Mouse (Mus musculus): ENCODE data around the gene Tent5b. TPM values are rescaled to one million over a fixed set of nuclear protein-coding genes. Genes with fewer than 3 reads are reported as not detected.

The Tent5b gene
- 1.3 and 3.6 TPM in 2 replicates for total RNA-seq (2014; rRNA removed)
- polyA plus RNA-seq (2015; fragmentation: Nextera tagmentation; extraction: Ambion mirVana) = 0.49 and 0.55 TPM in 2 replicates

DNA sequence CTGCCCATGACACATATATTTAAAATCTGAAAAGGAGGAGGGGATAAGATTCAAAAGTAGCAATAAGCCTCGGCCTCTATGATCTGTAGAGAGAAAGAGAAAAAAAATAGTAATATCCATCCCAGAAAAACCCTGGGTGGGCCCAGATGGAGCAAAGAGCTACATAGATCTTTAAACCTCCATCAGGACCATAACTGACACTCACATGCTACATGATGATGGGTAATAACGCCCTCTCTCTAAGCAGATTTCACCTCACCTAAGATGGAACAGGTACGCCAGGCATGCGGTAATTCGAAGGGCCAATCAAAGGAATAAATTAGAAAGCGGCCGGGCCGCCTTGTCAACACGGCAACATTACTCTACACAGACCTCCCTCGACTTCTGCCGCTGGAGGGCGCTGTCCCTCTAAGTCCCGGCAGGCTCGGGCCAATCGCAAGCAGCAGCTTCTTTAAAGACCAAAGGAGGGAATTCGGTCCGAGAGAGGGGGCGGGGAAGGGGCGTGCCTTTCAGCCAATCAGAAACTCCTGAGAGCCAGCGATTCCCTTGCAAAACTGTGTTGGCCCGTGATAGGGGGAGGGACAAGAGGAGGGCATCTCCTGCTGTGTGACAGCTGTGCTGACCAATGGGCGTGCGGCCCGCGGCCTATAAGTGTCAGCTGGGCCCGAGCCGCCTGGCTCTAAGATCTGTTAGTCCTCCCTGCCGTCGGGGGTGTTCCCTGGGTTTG is at the start of gene Tent5b:
TSS of gene Tent5b (plus strand) at position 675 of the 727 bp plus-strand sequence.
- WGBS = 3% methylated on average over 29 of the region's 29 CpGs
- peak; percentile 98 for ATAC-seq
- no peaks in the 10 kb centered on the region; the same call in 1 of the 2 replicates for H3K27me3 ChIP-seq (ENCODE audit: insufficient read depth, low read length)

DNA sequence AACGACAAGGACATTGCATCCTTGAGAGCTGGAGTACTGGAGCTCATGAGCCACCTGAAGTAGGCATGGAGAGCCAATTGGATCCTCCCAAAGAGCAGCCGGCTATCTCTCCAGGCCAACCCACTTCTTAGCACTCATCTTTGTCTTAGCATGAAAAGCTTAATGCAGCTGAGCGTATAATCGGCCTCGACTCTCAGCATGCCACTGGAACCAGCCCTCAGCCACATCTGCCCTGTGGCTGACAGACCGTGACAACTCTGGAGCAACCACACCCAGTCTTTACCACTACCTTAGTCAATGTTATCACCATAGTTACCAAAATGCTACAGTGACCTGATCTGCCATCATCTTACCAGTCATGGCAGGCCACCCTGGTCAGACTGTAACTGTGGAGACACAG is 48.4 kb upstream of the Tent5b start:
- Histone ChIP-seq H3K4me1 (ENCODE audit: insufficient read depth, low read length) (0 out of 2 replicates have a peak, but pooled peaks cover 5% of the 10 kb centered on the region), H3K36me3 (ENCODE audit: insufficient read depth, low read length) (no peaks in the 10 kb centered on the region), H3K27ac (0 out of 2 replicates have a peak overlapping the region, but pooled peaks have one; percentile 81), H3K9me3 (ENCODE audit: low read length) (no peaks in the 10 kb centered on the region), H3K27me3 (ENCODE audit: insufficient read depth, low read length) (no peaks in the 10 kb centered on the region), H3K4me2 (ENCODE audit: low read depth, low read length) (no peak overlapping the region), H3K4me3 (ENCODE audit: low read length) (no peak overlapping the region), H3K9ac (replicated peaks; ENCODE audit: low read length) (no peak overlapping the region)
- ATAC-seq (peak; percentile 11; the same call in 1 of the 2 replicates), DNase-seq (ENCODE audit: low spot score) (no peak)
- 39% methylated on average over 6 of the region's 6 CpGs for WGBS
- TF ChIP-seq CTCF (IDR thresholded peaks at IDR 0.05; ENCODE audit: low read depth) = no peak

More for the DNA sequence above, at the start of gene Tent5b:
- Histone ChIP-seq H3K4me3 (ENCODE audit: low read length) (peak within 1 kb of the TSS; percentile 28), H3K27ac (no peak within 1 kb of the TSS), H3K4me2 (ENCODE audit: low read depth, low read length) (peak within 1 kb of the TSS; percentile 45), H3K4me1 (ENCODE audit: insufficient read depth, low read length) (peaks cover 4% of the 10 kb centered on the region; the same call in 1 of the 2 replicates), H3K9ac (replicated peaks; ENCODE audit: low read length) (no peak within 1 kb of the TSS), H3K9me3 (ENCODE audit: low read length) (no peaks in the 10 kb centered on the region), H3K36me3 (ENCODE audit: insufficient read depth, low read length) (no peaks in the 10 kb centered on the region)
- DNase-seq (ENCODE audit: low spot score) = peak; percentile 98
- TF ChIP-seq CTCF (IDR thresholded peaks at IDR 0.05; ENCODE audit: low read depth) = peak; percentile 93

DNA sequence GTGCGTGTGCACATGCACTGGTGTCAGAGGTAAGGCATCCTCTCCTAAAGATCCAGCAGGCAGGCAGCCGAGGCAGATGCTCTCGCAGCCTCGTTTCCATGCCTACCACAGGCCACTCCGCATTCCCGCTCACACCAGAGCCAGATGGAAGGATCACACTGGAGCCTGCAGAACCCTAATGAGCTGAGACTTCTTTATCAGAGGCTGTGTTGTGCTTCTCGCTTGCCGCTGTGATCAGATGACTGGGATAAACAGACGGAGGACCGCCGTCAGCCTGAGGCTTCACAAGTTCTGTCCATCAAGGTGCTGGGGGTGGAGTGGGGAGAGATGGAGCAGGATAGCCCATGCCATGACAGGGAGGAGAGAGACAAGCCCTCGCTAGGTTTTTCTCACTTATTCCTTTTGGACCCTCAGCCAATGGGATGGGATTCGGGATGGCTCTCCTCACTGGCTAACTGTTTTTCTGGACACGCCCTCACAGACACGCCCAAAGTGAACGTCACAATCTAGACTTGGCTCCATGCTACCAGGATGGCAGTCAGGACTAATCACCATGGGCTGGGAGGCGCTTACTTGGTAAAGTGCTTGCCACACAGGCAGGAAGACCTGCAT is 47.3 kb upstream of the Tent5b start:
- ATAC-seq (peak; percentile 90), DNase-seq (ENCODE audit: low spot score) (peak; percentile 78)
- Histone ChIP-seq H3K27ac (peak overlapping the region; percentile 81), H3K27me3 (ENCODE audit: insufficient read depth, low read length) (no peaks in the 10 kb centered on the region), H3K9ac (replicated peaks; ENCODE audit: low read length) (no peak overlapping the region), H3K4me3 (ENCODE audit: low read length) (peak overlapping the region; percentile 13; the same call in 1 of the 2 replicates), H3K4me2 (ENCODE audit: low read depth, low read length) (peak overlapping the region; percentile 43), H3K9me3 (ENCODE audit: low read length) (no peaks in the 10 kb centered on the region), H3K36me3 (ENCODE audit: insufficient read depth, low read length) (no peaks in the 10 kb centered on the region), H3K4me1 (ENCODE audit: insufficient read depth, low read length) (0 out of 2 replicates have a peak, but pooled peaks cover 5% of the 10 kb centered on the region)
- 12% methylated on average over 17 of the region's 17 CpGs for WGBS
- TF ChIP-seq CTCF (IDR thresholded peaks at IDR 0.05; ENCODE audit: low read depth) = no peak

DNA sequence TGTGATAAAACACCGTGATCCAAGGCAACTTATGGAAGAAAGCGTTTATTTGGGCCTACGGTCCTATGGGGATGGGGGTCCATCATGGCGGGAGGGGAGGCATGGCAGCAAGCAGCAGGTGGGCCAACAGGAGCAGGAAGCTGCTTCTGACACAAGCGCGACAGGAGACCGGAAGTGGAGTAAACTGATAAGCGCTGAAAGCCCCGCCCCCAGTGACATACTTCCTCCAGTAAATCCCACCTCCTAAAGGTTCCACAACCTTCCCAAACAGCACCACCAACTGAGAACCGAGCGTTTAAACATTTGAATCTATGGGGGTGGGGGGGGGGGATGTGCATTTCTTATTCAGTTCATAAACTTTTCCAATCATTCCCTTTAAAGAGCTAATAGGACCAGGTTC is 44.0 kb upstream of the Tent5b start:
- ATAC-seq (no peak), DNase-seq (ENCODE audit: low spot score) (no peak)
- no peak overlapping the region for H3K27ac ChIP-seq
- no peaks in the 10 kb centered on the region for H3K9me3 ChIP-seq (ENCODE audit: low read length)
- H3K9ac ChIP-seq (replicated peaks; ENCODE audit: low read length) = no peak overlapping the region
- 91% methylated on average over 11 of the region's 11 CpGs for WGBS
- peaks cover 17% of the 10 kb centered on the region for H3K4me1 ChIP-seq (ENCODE audit: insufficient read depth, low read length)
- H3K27me3 ChIP-seq (ENCODE audit: insufficient read depth, low read length) = no peaks in the 10 kb centered on the region
- no peak for TF ChIP-seq CTCF (IDR thresholded peaks at IDR 0.05; ENCODE audit: low read depth)
- no peak overlapping the region for H3K4me2 ChIP-seq (ENCODE audit: low read depth, low read length)
- H3K36me3 ChIP-seq (ENCODE audit: insufficient read depth, low read length) = no peaks in the 10 kb centered on the region
- no peak overlapping the region for H3K4me3 ChIP-seq (ENCODE audit: low read length)

GRCm38 (mm10) chr4:133439460-133440376 is 40.2 kb upstream of the Tent5b start:
- peak; percentile 84 for DNase-seq (ENCODE audit: low spot score)
- H3K36me3 ChIP-seq (ENCODE audit: insufficient read depth, low read length) = no peaks in the 10 kb centered on the region
- no peak for TF ChIP-seq CTCF (IDR thresholded peaks at IDR 0.05; ENCODE audit: low read depth)
- H3K27me3 ChIP-seq (ENCODE audit: insufficient read depth, low read length) = no peaks in the 10 kb centered on the region
- peak; percentile 82 for ATAC-seq
- peak overlapping the region; percentile 38 for H3K4me2 ChIP-seq (ENCODE audit: low read depth, low read length)
- 0 out of 2 replicates have a peak overlapping the region, but pooled peaks have one; percentile 28 for H3K9ac ChIP-seq (replicated peaks; ENCODE audit: low read length)
- H3K4me3 ChIP-seq (ENCODE audit: low read length) = no peak overlapping the region
- 10% methylated on average over 17 of the region's 17 CpGs for WGBS
- peaks cover 18% of the 10 kb centered on the region for H3K4me1 ChIP-seq (ENCODE audit: insufficient read depth, low read length)
- H3K9me3 ChIP-seq (ENCODE audit: low read length) = no peaks in the 10 kb centered on the region
- peak overlapping the region; percentile 82 for H3K27ac ChIP-seq

DNA sequence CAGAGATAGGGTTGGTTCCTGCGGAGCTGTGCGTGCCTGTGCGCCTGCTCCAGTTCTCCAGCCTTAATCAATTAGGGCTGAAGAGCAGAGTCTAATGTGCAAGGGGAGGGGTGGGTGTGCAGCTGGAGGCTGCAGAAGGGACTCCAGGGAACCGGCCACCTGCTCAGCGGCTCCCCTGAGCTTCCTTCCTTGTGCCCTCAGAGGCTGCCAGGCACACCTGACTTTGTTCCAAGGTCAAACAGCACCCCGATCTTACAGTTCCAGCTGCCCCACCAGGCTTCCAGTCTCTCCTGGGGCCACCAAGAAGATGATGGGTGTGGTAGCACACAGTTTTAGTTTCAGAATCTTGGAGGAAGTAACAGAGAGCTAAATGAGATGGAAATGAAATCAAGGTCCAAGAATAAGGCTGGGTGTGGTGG is 39.5 kb upstream of the Tent5b start:
- no peak for TF ChIP-seq CTCF (IDR thresholded peaks at IDR 0.05; ENCODE audit: low read depth)
- H3K9ac ChIP-seq (replicated peaks; ENCODE audit: low read length) = no peak overlapping the region
- no peaks in the 10 kb centered on the region for H3K9me3 ChIP-seq (ENCODE audit: low read length)
- DNase-seq (ENCODE audit: low spot score) (peak; percentile 57), ATAC-seq (peak; percentile 61)
- H3K4me3 ChIP-seq (ENCODE audit: low read length) = no peak overlapping the region
- peak overlapping the region; percentile 38 for H3K4me2 ChIP-seq (ENCODE audit: low read depth, low read length)
- no peaks in the 10 kb centered on the region for H3K27me3 ChIP-seq (ENCODE audit: insufficient read depth, low read length)
- H3K27ac ChIP-seq = peak overlapping the region; percentile 82
- no peaks in the 10 kb centered on the region for H3K36me3 ChIP-seq (ENCODE audit: insufficient read depth, low read length)
- 12% methylated on average over 6 of the region's 6 CpGs for WGBS
- H3K4me1 ChIP-seq (ENCODE audit: insufficient read depth, low read length) = peaks cover 18% of the 10 kb centered on the region

Measured in hindbrain, postnatal 0 days (tissue).